Mouse (Mus musculus): Measurements from ENCODE around the gene Tmem215.

Tmem215 gene

GRCm38 (mm10) chr4:40471880-40472279 lies at the start of gene Tmem215:
Tmem215 (plus strand) TSS chr4:40472180.
- DNase-seq (ENCODE audit: low spot score): no peak

- DNase-seq (ENCODE audit: low spot score): no peak
Measured at GRCm38 (mm10) chr4:40431916-40432315, 40.1 kb upstream of the Tmem215 start.

- no peak for DNase-seq (ENCODE audit: low spot score)
Measured at GRCm38 (mm10) chr4:40433379-40433778, 38.6 kb upstream of the Tmem215 start.

GRCm38 (mm10) chr4:40434388-40434787 lies 37.6 kb upstream of the Tmem215 start:
- DNase-seq (ENCODE audit: low spot score): no peak

- DNase-seq (ENCODE audit: low spot score): no peak
Measured at GRCm38 (mm10) chr4:40443565-40443964, 28.4 kb upstream of the Tmem215 start.

GRCm38 (mm10) chr4:40472700-40473530 lies 935 bp downstream of the Tmem215 start:
- DNase-seq (ENCODE audit: low spot score): no peak

- DNase-seq (ENCODE audit: low spot score): no peak
Measured at GRCm38 (mm10) chr4:40473911-40474310, 1.9 kb downstream of the Tmem215 start.

GRCm38 (mm10) chr4:40477963-40478362 lies 6.0 kb downstream of the Tmem215 start:
- DNase-seq (ENCODE audit: low spot score): no peak

GRCm38 (mm10) chr4:40486546-40486945 lies 14.6 kb downstream of the Tmem215 start:
- DNase-seq (ENCODE audit: low spot score): no peak

- DNase-seq (ENCODE audit: low spot score): no peak
Measured at GRCm38 (mm10) chr4:40491731-40492130, 19.8 kb downstream of the Tmem215 start.

- DNase-seq (ENCODE audit: low spot score): no peak
Measured at GRCm38 (mm10) chr4:40496354-40496753, 24.4 kb downstream of the Tmem215 start.

- no peak for DNase-seq (ENCODE audit: low spot score)
Measured at GRCm38 (mm10) chr4:40496828-40497227, 24.8 kb downstream of the Tmem215 start.

- DNase-seq (ENCODE audit: low spot score): no peak
Measured at GRCm38 (mm10) chr4:40499812-40500591, 28.0 kb downstream of the Tmem215 start.

- no peak for DNase-seq (ENCODE audit: low spot score)
Measured at GRCm38 (mm10) chr4:40502459-40502858, 30.5 kb downstream of the Tmem215 start.

- no peak for DNase-seq (ENCODE audit: low spot score)
Measured at GRCm38 (mm10) chr4:40509534-40509933, 37.6 kb downstream of the Tmem215 start.

- no peak for DNase-seq (ENCODE audit: low spot score)
Measured at GRCm38 (mm10) chr4:40513235-40513634, 41.3 kb downstream of the Tmem215 start.

GRCm38 (mm10) chr4:40518545-40519324 lies 46.8 kb downstream of the Tmem215 start:
- no peak for DNase-seq (ENCODE audit: low spot score)

All from urinary bladder, postnatal 14 days (tissue).